Comparison of ENCODE assay signal across 8 mouse cellular contexts in genomic region chr12:86946862-86947574, GRCm38 (mm10). TPM values are rescaled to one million over a fixed set of nuclear protein-coding genes. Genes with fewer than 3 reads are reported as not detected.
DNase-seq lines count a peak whose midpoint lies in the region; ATAC-seq lines count a peak whose summit lies in the region.

Gene Cipc (plus strand): TSS chr12:86947043.

- H3K4me3 ChIP-seq in lung, embryonic 16.5 days (ENCODE audit: low read length): peak within 1 kb of the TSS; percentile 78

- H3K9ac ChIP-seq in lung, embryonic 16.5 days (ENCODE audit: low read length): peak within 1 kb of the TSS; percentile 94

- WGBS in lung, embryonic 16.5 days: under 1% methylated on average over 62 of the region's 64 CpGs

- peak within 1 kb of the TSS; percentile 90 for H3K4me2 ChIP-seq in lung, embryonic 16.5 days (ENCODE audit: low read depth, low read length)

- peak within 1 kb of the TSS; percentile 100 for H3K27ac ChIP-seq in lung, embryonic 16.5 days (ENCODE audit: low read length)

- peak; percentile 95 for DNase-seq in MEL-GATA-1-ER (ENCODE audit: extremely low read depth, low read depth)
- DNase-seq in cerebellum, adult 8-10 months: peak; percentile 97
- DNase-seq in forelimb bud, embryonic 11.5 days (ENCODE audit: low read depth, low spot score): peak; percentile 98
- peak; percentile 95 for DNase-seq in layer of hippocampus, adult 9-10 months (ENCODE audit: low spot score)
- peak; percentile 89 for DNase-seq in ovary, postnatal 10 days (ENCODE audit: low spot score)
- DNase-seq in thymus, postnatal 10 days (ENCODE audit: low spot score in 2 of 2): peak; percentile 94 to 98

- no peaks in the 10 kb centered on the region for H3K9me3 ChIP-seq in lung, embryonic 16.5 days (ENCODE audit: control insufficient read depth, low read length)

- peak; percentile 88 to 92 for ATAC-seq in hematopoietic stem cell, adult 5-6 weeks (replicated peaks in 1 of 2; ENCODE audit: insufficient read depth in 1 of 2, low FRiP score in 2 of 2, low TSS enrichment in 1 of 2, low read depth in 1 of 2, poor library complexity in 2 of 2, severe bottlenecking in 2 of 2)
- peak; percentile 98 for ATAC-seq in lung, embryonic 16.5 days (ENCODE audit: low read depth)

- peaks cover 24% of the 10 kb centered on the region for H3K4me1 ChIP-seq in lung, embryonic 16.5 days (replicated peaks; ENCODE audit: control insufficient read depth, insufficient read depth, low read length)

- no peaks in the 10 kb centered on the region for H3K36me3 ChIP-seq in lung, embryonic 16.5 days (ENCODE audit: control insufficient read depth, insufficient read depth, low read length)

- H3K27me3 ChIP-seq in lung, embryonic 16.5 days (ENCODE audit: control insufficient read depth, insufficient read depth, low read depth, low read length): no peaks in the 10 kb centered on the region

RNA-seq across cellular contexts. Expression of gene Cipc, which starts in this region (rescaled TPM):
- total RNA-seq in hematopoietic stem cell, adult 5-6 weeks (2017): 17.6 and 24.0 TPM in 2 replicates
- 18.9 and 20.2 TPM in 2 replicates for polyA plus RNA-seq in lung, embryonic 16.5 days (2015; fragmentation: Nextera tagmentation; extraction: Ambion mirVana)

Comparison
In these comparisons a context has a peak if more than half of its experiments do, and no peak if none do; other contexts are left out.
1. Peak in every context shown above with its lines: DNase-seq, ATAC-seq, H3K4me3 ChIP-seq and H3K27ac ChIP-seq.